Mouse (Mus musculus) MEL (cell line): ENCODE measurements around the gene Nfatc3. TPM values are rescaled to one million over a fixed set of nuclear protein-coding genes. Genes with fewer than 3 reads are reported as not detected.

ENCODE experiments used
- DNase-seq: peaks from one replicate; pipeline ENCODE4 v3.0.0; 2011; ENCODE audit warnings: low read depth, low spot score
- H3K27ac ChIP-seq: 2 replicates; pipeline ENCODE4 v1.5.1; 2012; ENCODE audit warnings: low read depth, mild to moderate bottlenecking, control low read depth, low read length, moderate library complexity; ENCODE audit not compliant: control insufficient read depth
- H3K27me3 ChIP-seq, 2 experiments: fragments of 150-350 bp in 1 of 2; sonication (generic) in 1 of 2; 2 replicates each; pipeline ENCODE4 v1.6.1; 2012; ENCODE audit warnings: low read length in 2 of 2, mild to moderate bottlenecking in 2 of 2, improper control_type of control experiment in 1 of 2, moderate library complexity in 1 of 2; ENCODE audit not compliant: insufficient read depth in 2 of 2, control insufficient read depth in 1 of 2
- H3K36me3 ChIP-seq, 2 experiments: 2 replicates each; pipeline ENCODE4 v1.6.1; 2012 to 2014; ENCODE audit warnings: low read length in 2 of 2, improper control_type of control experiment in 1 of 2, inconsistent platforms in 1 of 2, mild to moderate bottlenecking in 1 of 2; ENCODE audit not compliant: insufficient read depth in 2 of 2, control insufficient read depth in 1 of 2
- H3K4me1 ChIP-seq, 2 experiments: fragments of 150-350 bp in 1 of 2; sonication (generic) in 1 of 2; 2 replicates each; pipeline ENCODE4 v1.6.1; 2012; ENCODE audit warnings: low read length in 2 of 2, improper control_type of control experiment in 1 of 2, mild to moderate bottlenecking in 1 of 2; ENCODE audit not compliant: insufficient read depth in 2 of 2, control insufficient read depth in 1 of 2
- H3K4me3 ChIP-seq, 2 experiments: fragments of 150-350 bp in 1 of 2; sonication (generic) in 1 of 2; 2 replicates each; pipeline ENCODE4 v1.5.1; 2012; ENCODE audit warnings: low read depth in 2 of 2, low read length in 2 of 2, mild to moderate bottlenecking in 2 of 2, moderate library complexity in 2 of 2, control low read depth in 1 of 2, improper control_type of control experiment in 1 of 2; ENCODE audit not compliant: control insufficient read depth in 1 of 2, insufficient read depth in 1 of 2
- H3K79me2 ChIP-seq: 2 replicates; pipeline ENCODE4 v1.6.1; 2012; ENCODE audit warnings: mild to moderate bottlenecking, low read length, moderate library complexity; ENCODE audit not compliant: control insufficient read depth, poor library complexity, insufficient read depth
- H3K9ac ChIP-seq: 2 replicates; pipeline ENCODE4 v1.6.1; 2012; ENCODE audit warnings: low read depth, mild to moderate bottlenecking, control low read depth, low read length, moderate library complexity; ENCODE audit not compliant: control insufficient read depth, poor library complexity, severe bottlenecking
- H3K9me3 ChIP-seq: fragments of 150-350 bp; sonication (generic); replicated peaks from 2 replicates; pipeline ENCODE4 v1.6.1; 2012; ENCODE audit warnings: mild to moderate bottlenecking, low read length, improper control_type of control experiment, moderate library complexity; ENCODE audit not compliant: insufficient read depth
- BHLHE40 ChIP-seq: IDR thresholded peaks from 2 replicates; pipeline ENCODE4 v1.6.1; 2012; ENCODE audit warnings: low read depth, mild to moderate bottlenecking, inconsistent platforms, low read length, improper control_type of control experiment, borderline replicate concordance
- E2F4 ChIP-seq: IDR thresholded peaks from 2 replicates; pipeline ENCODE4 v1.6.1; 2011; ENCODE audit warnings: low read depth, low read length, improper control_type of control experiment, borderline replicate concordance
- HCFC1 ChIP-seq: IDR thresholded peaks from 2 replicates; pipeline ENCODE4 v1.6.1; 2012; ENCODE audit warnings: low read depth, mild to moderate bottlenecking, inconsistent platforms, low read length, improper control_type of control experiment, moderate library complexity
- MAZ ChIP-seq: IDR thresholded peaks from 2 replicates; pipeline ENCODE4 v1.6.1; 2012; ENCODE audit warnings: low read depth, mild to moderate bottlenecking, inconsistent platforms, low read length, improper control_type of control experiment
- MYB ChIP-seq: IDR thresholded peaks from 2 replicates; pipeline ENCODE4 v1.6.1; 2011; ENCODE audit warnings: mild to moderate bottlenecking, low read depth, low read length, improper control_type of control experiment
- MYC ChIP-seq: IDR thresholded peaks from 2 replicates; pipeline ENCODE4 v1.6.1; 2011; ENCODE audit warnings: low read depth, mild to moderate bottlenecking, low read length, improper control_type of control experiment, moderate library complexity
- NELFE ChIP-seq: IDR thresholded peaks from 2 replicates; pipeline ENCODE4 v1.6.1; 2011; ENCODE audit warnings: low read depth, low read length, improper control_type of control experiment
- NRF1 ChIP-seq: IDR thresholded peaks from 2 replicates; pipeline ENCODE4 v1.6.1; 2014; ENCODE audit warnings: low read depth, mild to moderate bottlenecking, inconsistent platforms, low read length, improper control_type of control experiment, moderate library complexity; ENCODE audit not compliant: poor library complexity, insufficient read depth, severe bottlenecking
- POLR2A ChIP-seq, 2 experiments: IDR thresholded peaks; 2 replicates each; pipeline ENCODE4 v1.6.1; 2011 to 2012; ENCODE audit warnings: low read length in 2 of 2, mild to moderate bottlenecking in 2 of 2, control low read depth in 1 of 2, improper control_type of control experiment in 1 of 2, low read depth in 1 of 2, moderate library complexity in 1 of 2; ENCODE audit not compliant: control insufficient read depth in 1 of 2, insufficient read depth in 1 of 2, poor library complexity in 1 of 2
- POLR2AphosphoS2 ChIP-seq: IDR thresholded peaks from 2 replicates; pipeline ENCODE4 v1.6.1; 2011; ENCODE audit warnings: low read length, improper control_type of control experiment
- POLR2AphosphoS5 ChIP-seq: IDR thresholded peaks from 2 replicates; pipeline ENCODE4 v1.6.1; 2012; ENCODE audit warnings: low read depth, borderline replicate concordance, mild to moderate bottlenecking, inconsistent platforms, low read length, moderate library complexity, mixed read lengths
- RAD21 ChIP-seq: IDR thresholded peaks from 2 replicates; pipeline ENCODE4 v1.6.1; 2011; ENCODE audit warnings: mild to moderate bottlenecking, low read depth, low read length, improper control_type of control experiment
- RCOR1 ChIP-seq: IDR thresholded peaks from 2 replicates; pipeline ENCODE4 v1.6.1; 2012; ENCODE audit warnings: low read depth, mild to moderate bottlenecking, inconsistent platforms, low read length, improper control_type of control experiment
- TAL1 ChIP-seq: IDR thresholded peaks from 2 replicates; pipeline ENCODE4 v1.6.1; 2012; ENCODE audit warnings: mild to moderate bottlenecking, inconsistent platforms, low read length, moderate library complexity, mixed read lengths
- TBP ChIP-seq: IDR thresholded peaks from 2 replicates; pipeline ENCODE4 v1.8.0; 2011; ENCODE audit warnings: low read depth, low read length, improper control_type of control experiment
- TCF12 ChIP-seq: IDR thresholded peaks from 2 replicates; pipeline ENCODE4 v1.6.1; 2014; ENCODE audit warnings: low read depth, mild to moderate bottlenecking, inconsistent platforms, low read length, improper control_type of control experiment, moderate library complexity
- UBTF ChIP-seq: IDR thresholded peaks from 2 replicates; pipeline ENCODE4 v1.6.1; 2012; ENCODE audit warnings: low read depth, mild to moderate bottlenecking, inconsistent platforms, low read length, improper control_type of control experiment, moderate library complexity, borderline replicate concordance; ENCODE audit not compliant: insufficient read depth
- USF2 ChIP-seq, 2 experiments: IDR thresholded peaks; 2 replicates each; pipeline ENCODE4 v1.6.1; 2011 to 2012; ENCODE audit warnings: improper control_type of control experiment in 2 of 2, low read length in 2 of 2, borderline replicate concordance in 1 of 2, inconsistent platforms in 1 of 2, low read depth in 1 of 2, mild to moderate bottlenecking in 1 of 2; ENCODE audit not compliant: insufficient read depth in 1 of 2
- ZNF384 ChIP-seq: IDR thresholded peaks from 2 replicates; pipeline ENCODE4 v1.6.1; 2012; ENCODE audit warnings: low read depth, mild to moderate bottlenecking, inconsistent platforms, low read length, improper control_type of control experiment
- polyA plus RNA-seq, 2 experiments: library from polyadenylated mRNA; stranded (reverse) in 1 of 2; unstranded in 1 of 2; fragments of >175 nt in 1 of 2; fragments of >200 nt in 1 of 2; gene quantifications; 2 replicates each; pipeline versions ENCODE4 v1.2.1 to v1.2.4; 2012; ENCODE audit warnings: low replicate concordance in 2 of 2, low read depth in 1 of 2; ENCODE audit not compliant: insufficient read length in 2 of 2, insufficient read depth in 1 of 2, missing spikeins in 1 of 2
- total RNA-seq: library from RNA; depleted of rRNA; stranded (reverse); fragments of 300-350 nt; gene quantifications from 2 replicates; pipeline ENCODE4 v1.2.3, GENCODE M21; 2012

Gene Nfatc3
- total and polyA plus RNA-seq, 3 experiments, result 14.4 to 59.3 (median 50.2) TPM

- no peaks in the 10 kb centered on the region for H3K9me3 ChIP-seq
- no peak for TF ChIP-seq MYB
- TF ChIP-seq BHLHE40, result peak; percentile 71; the same call in 1 of the 2 replicates
- no peak for TF ChIP-seq USF2 (IDR thresholded peaks at IDR 0.05; ENCODE audit: borderline replicate concordance in 1 of 2, insufficient read depth in 1 of 2, low read depth in 1 of 2, low read length in 2 of 2)
- TF ChIP-seq POLR2AphosphoS2, result no peak
- TF ChIP-seq TBP, result no peak
- TF ChIP-seq UBTF, result no peak
- no peak for TF ChIP-seq TAL1
- no peak for TF ChIP-seq POLR2AphosphoS5
- TF ChIP-seq NELFE, result no peak
- TF ChIP-seq RCOR1, result 0 out of 2 replicates have a peak, but pooled peaks have one; percentile 7
- no peak for TF ChIP-seq RAD21
- TF ChIP-seq ZNF384, result no peak
- TF ChIP-seq POLR2A (IDR thresholded peaks at IDR 0.05; ENCODE audit: control insufficient read depth in 1 of 2, insufficient read depth in 1 of 2, low read depth in 1 of 2, low read length in 2 of 2, poor library complexity in 1 of 2), result no peak
- no peak for TF ChIP-seq HCFC1
- TF ChIP-seq E2F4, result no peak
- TF ChIP-seq MYC, result 0 out of 2 replicates have a peak, but pooled peaks have one; percentile 13
- TF ChIP-seq TCF12, result no peak
- TF ChIP-seq MAZ, result no peak
- H3K4me3 ChIP-seq, result peak overlapping the region; percentile 59 to 87
- peak overlapping the region; percentile 76 for H3K9ac ChIP-seq
- DNase-seq, result no peak
- H3K4me1 ChIP-seq, result peaks cover 0 to 30% of the 10 kb centered on the region in 2 experiments; a peak in 3 of 4 replicates
- peaks cover 2% of the 10 kb centered on the region; the same call in 1 of the 2 replicates for H3K79me2 ChIP-seq
- H3K27ac ChIP-seq, result peak overlapping the region; percentile 43
- no peaks in the 10 kb centered on the region for H3K27me3 ChIP-seq
- H3K36me3 ChIP-seq, result peaks cover 0 to 24% of the 10 kb centered on the region in 2 experiments; a peak in 2 of 4 replicates
Measured at GRCm38 (mm10) chr8:106150653-106151000, 92.0 kb downstream of the Nfatc3 start.

- H3K79me2 ChIP-seq, result peaks cover 2% of the 10 kb centered on the region; the same call in 1 of the 2 replicates
- TF ChIP-seq MAZ, result no peak
- TF ChIP-seq NELFE, result no peak
- no peak for TF ChIP-seq NRF1
- no peak for TF ChIP-seq RAD21
- DNase-seq, result no peak
- H3K9me3 ChIP-seq, result no peaks in the 10 kb centered on the region
- no peak overlapping the region for H3K27ac ChIP-seq
- peaks cover 0 to 26% of the 10 kb centered on the region in 2 experiments; a peak in 3 of 4 replicates for H3K4me1 ChIP-seq
- peak overlapping the region; percentile 76 for H3K9ac ChIP-seq
- H3K27me3 ChIP-seq, result no peaks in the 10 kb centered on the region
- H3K4me3 ChIP-seq, result peak overlapping the region; percentile 59 to 87
- H3K36me3 ChIP-seq, result peaks cover 0 to 20% of the 10 kb centered on the region in 2 experiments; a peak in 2 of 4 replicates
Measured at GRCm38 (mm10) chr8:106151041-106151440, 92.4 kb downstream of the Nfatc3 start.
